Mouse (Mus musculus): ENCODE measurements around the gene Vat1.
A peak's percentile ranks its signal among the peaks of the same experiment; 100 is the strongest.
"Not testable (repeated sequence)": the region's sequence is repeated elsewhere in the genome, so short reads cannot be mapped to it uniquely, and the experiment has no call there.

Gene Vat1

GRCm38 (mm10) chr11:101442127-101442693 is 23.8 kb downstream of the Vat1 start, which contains the start of gene Rpl27:
TSS of gene Rpl27 (plus strand) at chr11:101442298.
- DNase-seq (ENCODE audit: low spot score) = peak; percentile 99

- DNase-seq (ENCODE audit: low spot score) = not testable (repeated sequence)
Measured at GRCm38 (mm10) chr11:101441450-101442126, 24.4 kb downstream of the Vat1 start.

- DNase-seq (ENCODE audit: low spot score) = not testable (repeated sequence)
Measured at GRCm38 (mm10) chr11:101438006-101438405, 28.0 kb downstream of the Vat1 start.

GRCm38 (mm10) chr11:101436916-101437315 is 29.1 kb downstream of the Vat1 start:
- DNase-seq (ENCODE audit: low spot score) = no peak

GRCm38 (mm10) chr11:101435831-101436230 is 30.2 kb downstream of the Vat1 start:
- DNase-seq (ENCODE audit: low spot score) = no peak

- no peak for DNase-seq (ENCODE audit: low spot score)
Measured at GRCm38 (mm10) chr11:101433396-101433795, 32.6 kb downstream of the Vat1 start.

- no peak for DNase-seq (ENCODE audit: low spot score)
Measured at GRCm38 (mm10) chr11:101431327-101431726, 34.7 kb downstream of the Vat1 start.

GRCm38 (mm10) chr11:101426165-101426564 is 39.9 kb downstream of the Vat1 start:
- DNase-seq (ENCODE audit: low spot score) = no peak

- peak; percentile 99 for DNase-seq (ENCODE audit: low spot score)
Measured at GRCm38 (mm10) chr11:101424925-101425813, 40.9 kb downstream of the Vat1 start, which contains the start of the genes Rundc1 and Ptges3l. TSS of gene Rundc1 (plus strand) at chr11:101425085. TSS of gene Ptges3l (minus strand) at chr11:101425333.

GRCm38 (mm10) chr11:101424105-101424851 is 41.8 kb downstream of the Vat1 start, which contains the start of gene Gm27029:
TSS of gene Gm27029 (minus strand) at chr11:101424796.
- no peak for DNase-seq (ENCODE audit: low spot score)

GRCm38 (mm10) chr11:101420148-101420547 is 45.9 kb downstream of the Vat1 start:
- no peak for DNase-seq (ENCODE audit: low spot score)

- peak; percentile 44 for DNase-seq (ENCODE audit: low spot score)
Measured at GRCm38 (mm10) chr11:101419610-101420009, 46.4 kb downstream of the Vat1 start.

- DNase-seq (ENCODE audit: low spot score) = no peak
Measured at GRCm38 (mm10) chr11:101418991-101419390, 47.0 kb downstream of the Vat1 start.

GRCm38 (mm10) chr11:101417101-101417855 is 48.8 kb downstream of the Vat1 start, which contains the start of gene Aarsd1:
TSS of gene Aarsd1 (minus strand) at chr11:101417615.
- DNase-seq (ENCODE audit: low spot score) = peak; percentile 89

- peak; percentile 47 for DNase-seq (ENCODE audit: low spot score)
Measured at GRCm38 (mm10) chr11:101416433-101417100, 49.5 kb downstream of the Vat1 start.

GRCm38 (mm10) chr11:101415306-101415705 is 50.7 kb downstream of the Vat1 start:
- peak; percentile 9 for DNase-seq (ENCODE audit: low spot score)
